Mouse (Mus musculus): ENCODE measurements around the gene Tmem138. TPM values are rescaled to one million over a fixed set of nuclear protein-coding genes. Genes with fewer than 3 reads are reported as not detected.

The Tmem138 gene
- polyA plus RNA-seq (2012; ENCODE audit: low replicate concordance) = 2.3 and 4.2 TPM in 2 replicates

DNA sequence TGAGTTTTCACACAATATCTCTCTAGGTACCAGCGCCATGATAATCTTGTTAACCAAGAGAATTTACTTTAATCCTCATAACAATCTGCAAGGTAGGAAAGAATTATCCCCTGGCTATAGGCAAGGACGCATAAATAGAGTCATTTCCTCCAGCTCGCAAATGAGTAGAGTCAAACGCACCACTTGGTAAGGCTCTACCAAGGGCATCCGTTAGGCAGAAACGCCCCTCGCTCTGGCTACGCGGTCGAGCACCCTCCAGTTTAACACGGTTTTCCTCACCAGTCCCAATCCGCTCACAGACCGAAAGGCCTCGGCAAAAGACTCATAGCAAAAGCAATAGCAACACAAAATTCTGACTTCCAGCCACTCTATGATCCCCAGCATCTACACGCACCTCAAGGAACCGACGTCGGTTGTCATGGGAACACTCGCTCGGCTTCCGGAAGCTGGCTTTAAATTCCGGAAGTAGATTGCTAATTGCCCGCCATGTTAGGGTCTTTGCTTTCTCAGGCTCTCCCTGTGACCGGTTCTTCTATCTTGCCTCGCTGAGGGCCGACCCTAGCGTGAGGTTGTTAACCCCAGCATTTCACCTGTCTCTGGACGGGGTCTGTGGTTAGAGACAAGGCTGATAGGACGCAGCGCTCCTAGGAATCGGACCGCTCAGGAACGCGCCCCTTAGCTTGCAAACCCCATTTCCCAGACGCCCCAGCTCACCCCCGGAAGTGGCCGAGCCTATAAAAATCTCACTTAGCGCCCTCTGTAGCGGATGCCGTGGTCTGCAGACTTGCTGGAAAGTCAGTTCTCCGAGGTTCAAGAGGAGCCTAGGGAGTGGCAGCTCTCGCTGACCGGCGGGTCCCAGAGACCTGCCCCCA lies at the start of gene Tmem138, which contains the start of gene Cyb561a3:
Gene Tmem138 (minus strand): TSS at position 673 of the 872 bp plus-strand sequence.
Gene Cyb561a3 (plus strand): TSS at position 483 of the 872 bp plus-strand sequence.

DNA sequence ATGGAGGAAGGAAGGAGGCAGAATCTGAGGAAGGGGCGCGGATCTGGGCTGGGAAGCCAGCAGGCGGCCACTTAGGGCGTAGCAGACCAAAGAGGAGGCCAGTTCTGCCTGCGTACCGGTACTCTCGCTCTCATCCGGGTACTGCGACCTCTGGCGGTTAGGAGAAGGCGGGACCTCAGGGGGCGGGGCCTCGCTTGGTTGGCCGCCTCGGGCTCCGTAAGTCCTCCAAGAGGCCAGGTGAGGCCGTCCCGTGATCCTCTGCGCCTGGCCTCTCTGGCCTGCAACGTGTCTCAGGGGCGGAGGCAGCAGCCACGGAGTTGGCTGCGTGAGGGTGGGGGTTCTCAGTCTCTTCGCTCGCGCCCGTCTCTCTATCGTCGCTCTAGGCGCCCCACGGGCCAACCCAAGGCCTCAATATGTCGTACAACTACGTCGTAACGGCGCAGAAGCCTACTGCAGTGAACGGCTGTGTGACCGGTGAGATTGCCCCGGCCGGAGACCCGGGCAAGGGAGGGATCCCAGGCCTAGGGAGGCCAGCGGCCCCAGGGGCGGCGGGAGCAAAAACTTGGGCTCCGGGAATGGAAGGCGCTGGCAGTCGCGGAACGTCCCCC lies 28.2 kb upstream of the Tmem138 start, which contains the start of the genes Ddb1 and Tkfc:
Gene Ddb1 (plus strand): TSS at position 35 of the 608 bp plus-strand sequence.
Gene Tkfc (minus strand): TSS at position 362 of the 608 bp plus-strand sequence.

DNA sequence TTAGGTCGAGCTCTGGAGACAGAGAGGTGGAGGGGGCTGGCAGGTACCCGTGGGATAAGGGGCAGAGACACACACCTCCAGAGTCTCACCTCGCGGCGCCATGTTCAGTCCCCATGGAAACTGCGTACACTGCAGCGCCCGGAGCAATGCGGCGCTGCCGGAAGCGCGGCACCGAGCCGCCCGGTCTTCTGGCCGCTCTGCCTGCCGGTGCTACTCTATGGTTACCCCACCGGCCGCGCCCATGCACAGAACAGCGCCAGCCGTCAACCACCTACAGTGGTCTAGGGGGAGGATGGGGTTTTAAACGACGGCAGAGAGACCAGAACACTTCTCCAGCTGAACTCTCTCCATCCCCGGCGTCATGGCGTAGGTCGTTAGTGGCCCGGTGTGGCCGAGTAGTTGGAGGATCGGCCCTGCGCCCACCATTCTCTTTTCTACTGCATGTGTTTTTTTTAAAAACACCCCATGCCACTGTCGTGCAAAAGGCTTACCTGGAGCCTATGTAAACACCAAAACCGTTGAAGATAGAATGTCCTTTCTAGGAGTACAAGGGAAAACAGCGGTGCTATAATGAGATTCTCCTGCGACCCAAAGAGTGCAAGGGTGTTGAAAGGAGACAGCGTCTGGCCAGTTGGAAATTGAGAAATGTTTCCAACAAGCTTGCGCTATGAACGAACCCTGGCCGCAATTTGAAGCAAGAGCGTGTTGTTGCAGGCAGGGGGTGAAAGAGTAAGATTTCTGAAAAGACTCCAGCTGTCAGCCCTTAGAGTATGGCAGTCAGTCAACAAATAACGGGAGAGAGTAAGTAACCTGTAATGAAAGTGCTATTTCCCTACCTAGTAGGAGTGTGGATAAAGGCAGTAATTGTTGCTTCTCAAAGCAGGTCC lies 21.3 kb downstream of the Tmem138 start, which contains the start of gene Tmem216:
Gene Tmem216 (minus strand): TSS at position 615 of the 887 bp plus-strand sequence.

DNA sequence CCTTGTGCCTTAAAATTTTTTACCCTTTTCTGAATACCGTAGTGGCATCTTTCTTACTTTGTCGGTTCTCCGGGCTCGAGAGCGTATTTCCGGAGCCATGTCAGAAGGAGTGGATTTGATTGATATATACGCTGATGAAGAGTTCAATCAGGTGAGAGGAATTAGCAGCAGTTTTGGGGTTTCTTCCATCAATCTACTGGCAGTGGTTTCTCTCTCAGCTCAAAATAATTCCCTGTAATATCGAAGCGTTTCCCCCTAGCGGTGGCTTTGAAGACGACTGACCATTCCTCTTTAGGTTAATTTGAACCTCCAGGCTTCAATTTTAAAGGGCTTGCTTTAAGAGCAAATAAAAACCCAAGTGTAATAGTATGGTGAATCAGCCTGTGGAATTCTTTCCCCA lies 51.3 kb downstream of the Tmem138 start, which contains the start of gene Sdhaf2:
Gene Sdhaf2 (minus strand): TSS at position 233 of the 400 bp plus-strand sequence.

DNA sequence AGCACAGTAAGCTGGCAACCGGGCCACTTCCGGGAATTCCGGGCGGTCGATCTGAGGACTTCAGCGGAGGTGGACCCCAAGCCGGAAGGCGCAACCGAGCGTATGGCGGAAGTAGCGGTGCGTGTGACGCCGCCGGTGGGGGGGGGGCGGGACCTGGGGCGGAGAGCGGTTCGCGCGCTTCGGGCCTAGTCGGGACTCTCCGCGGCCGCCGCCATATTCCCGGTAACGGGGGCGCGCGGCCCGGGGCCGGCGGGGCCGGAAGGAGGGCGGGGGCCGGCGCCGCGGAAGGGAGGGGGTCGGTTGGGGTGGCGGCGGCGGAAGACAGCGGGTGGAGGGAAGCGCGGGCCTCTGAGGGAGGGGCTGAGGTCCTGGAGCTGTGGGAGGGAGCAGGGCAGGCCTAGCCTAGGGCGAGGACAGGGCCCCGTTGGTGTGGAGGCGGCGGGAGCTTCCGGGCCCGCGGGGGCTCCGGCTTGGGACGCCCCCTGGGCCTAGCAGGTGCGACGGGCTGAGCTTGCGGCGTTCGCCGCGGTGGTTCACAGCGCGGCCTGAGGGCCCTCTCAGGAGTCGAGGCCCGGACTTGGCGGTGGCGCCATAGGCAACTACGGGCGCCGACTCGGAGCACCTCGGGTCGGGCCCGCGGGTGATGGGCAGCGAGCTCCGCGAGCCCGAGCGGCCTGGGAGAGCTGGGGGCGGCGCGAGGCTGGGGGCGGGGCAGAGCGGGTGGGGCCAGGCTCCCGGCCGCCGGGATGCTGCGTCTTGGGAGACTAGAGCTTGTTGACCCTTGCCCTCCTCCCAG lies 51.9 kb downstream of the Tmem138 start, which contains the start of gene Cpsf7:
Gene Cpsf7 (plus strand): TSS at position 161 of the 796 bp plus-strand sequence.

Other genes starting within 250 kb of the Tmem138 start
- 0.02 and 0.26 TPM in 2 replicates for gene Syt7, start 188.3 kb downstream of the Tmem138 start, polyA plus RNA-seq (2012; ENCODE audit: low replicate concordance)
- gene Lrrc10b, start 119.9 kb downstream of the Tmem138 start, polyA plus RNA-seq (2012; ENCODE audit: low replicate concordance) = 0.07 TPM in 1 of 2 replicates, not detected in the other
- 0.96 and 3.8 TPM in 2 replicates for gene Ppp1r32, start 94.4 kb downstream of the Tmem138 start, polyA plus RNA-seq (2012; ENCODE audit: low replicate concordance)
- gene Cpsf7, start 52.1 kb downstream of the Tmem138 start, polyA plus RNA-seq (2012; ENCODE audit: low replicate concordance) = 30.0 and 84.1 TPM in 2 replicates
- gene Sdhaf2, start 51.2 kb downstream of the Tmem138 start, polyA plus RNA-seq (2012; ENCODE audit: low replicate concordance) = 6.4 and 8.7 TPM in 2 replicates
- 0.73 and 0.96 TPM in 2 replicates for gene Tmem216, start 21.1 kb downstream of the Tmem138 start, polyA plus RNA-seq (2012; ENCODE audit: low replicate concordance)
- gene Cyb561a3, start 190 bp downstream of the Tmem138 start, polyA plus RNA-seq (2012; ENCODE audit: low replicate concordance) = 54.8 and 100 TPM in 2 replicates
- 9.1 and 12.8 TPM in 2 replicates for gene Ddb1, start 28.0 kb upstream of the Tmem138 start, polyA plus RNA-seq (2012; ENCODE audit: low replicate concordance)
- 1.0 and 2.6 TPM in 2 replicates for gene Tkfc, start 28.3 kb upstream of the Tmem138 start, polyA plus RNA-seq (2012; ENCODE audit: low replicate concordance)
- gene Vwce, start 56.9 kb upstream of the Tmem138 start, polyA plus RNA-seq (2012; ENCODE audit: low replicate concordance) = 0.16 and 0.22 TPM in 2 replicates
- not detected in 2 replicates for gene Pga5, start 100.7 kb upstream of the Tmem138 start, polyA plus RNA-seq (2012; ENCODE audit: low replicate concordance)
- 48.2 and 86.5 TPM in 2 replicates for gene Vps37c, start 111.4 kb upstream of the Tmem138 start, polyA plus RNA-seq (2012; ENCODE audit: low replicate concordance)
- 65.3 and 138 TPM in 2 replicates for gene Cd5, start 161.6 kb upstream of the Tmem138 start, polyA plus RNA-seq (2012; ENCODE audit: low replicate concordance)